Mouse (Mus musculus) liver, embryonic 13.5 days (tissue): Measurements from ENCODE around the gene Gabra4. TPM values are rescaled to one million over a fixed set of nuclear protein-coding genes. Genes with fewer than 3 reads are reported as not detected.

ENCODE experiments used
- ATAC-seq: fragments of 200-750 bp; cut with Nextera tagmentation; 2 replicates; pipeline ENCODE4 v1.8.0; 2017; ENCODE audit warnings: low read depth, mild to moderate bottlenecking, moderate number of reproducible peaks, moderate library complexity
- DNase-seq: peaks from one replicate; pipeline ENCODE4 v3.0.0; 2022
- H3K27ac ChIP-seq: fragments of 300-500 bp; sonication (generic); 2 replicates; pipeline ENCODE4 v1.5.1; 2015; ENCODE audit warnings: moderate library complexity, mild to moderate bottlenecking, inconsistent platforms
- H3K27me3 ChIP-seq: fragments of 300-500 bp; sonication (generic); 2 replicates; pipeline ENCODE4 v1.6.1; 2015; ENCODE audit warnings: mild to moderate bottlenecking, inconsistent platforms
- H3K36me3 ChIP-seq: fragments of 300-500 bp; sonication (generic); 2 replicates; pipeline ENCODE4 v1.6.1; 2015; ENCODE audit warnings: mild to moderate bottlenecking, inconsistent platforms
- H3K4me1 ChIP-seq: fragments of 300-500 bp; sonication (generic); replicated peaks from 2 replicates; pipeline ENCODE4 v1.6.1; 2015; ENCODE audit warnings: inconsistent platforms
- H3K4me2 ChIP-seq: fragments of 300-500 bp; sonication (generic); 2 replicates; pipeline ENCODE4 v1.6.1; 2015; ENCODE audit warnings: inconsistent platforms, mild to moderate bottlenecking, moderate library complexity
- H3K4me3 ChIP-seq: fragments of 300-500 bp; sonication (generic); replicated peaks from 2 replicates; pipeline ENCODE4 v1.5.1; 2015; ENCODE audit warnings: mild to moderate bottlenecking, inconsistent platforms
- H3K9ac ChIP-seq: fragments of 300-500 bp; sonication (generic); 2 replicates; pipeline ENCODE4 v1.6.1; 2015; ENCODE audit warnings: mild to moderate bottlenecking, inconsistent platforms
- H3K9me3 ChIP-seq: fragments of 300-500 bp; sonication (generic); replicated peaks from 2 replicates; pipeline ENCODE4 v1.6.1; 2016; ENCODE audit warnings: inconsistent platforms
- WGBS: fragments of 180-500 bp; shearing (Covaris S2); methylation state at CpG from one replicate; pipeline ENCODE4 v1.1.7; 2015; ENCODE audit not compliant: insufficient replicate concordance; 5-methylcytosine and 5-hydroxymethylcytosine counted together
- polyA plus RNA-seq: library from polyadenylated mRNA; unstranded; fragments of >200 nt; fragmentation: Nextera tagmentation; extraction: Ambion mirVana; gene quantifications from 2 replicates; pipeline ENCODE4 v1.2.1, GENCODE M21; 2015

Gabra4 gene
- 0.20 and 0.23 TPM in 2 replicates for polyA plus RNA-seq

- no peak for ATAC-seq
- Histone ChIP-seq H3K4me2 (peak within 1 kb of the TSS; percentile 64), H3K27me3 (peaks cover 31% of the 10 kb centered on the region), H3K27ac (no peak within 1 kb of the TSS), H3K36me3 (no peaks in the 10 kb centered on the region), H3K9ac (no peak within 1 kb of the TSS), H3K9me3 (no peaks in the 10 kb centered on the region), H3K4me3 (peak within 1 kb of the TSS; percentile 45), H3K4me1 (no peaks in the 10 kb centered on the region)
- 2% methylated on average over 15 of the region's 15 CpGs for WGBS
- DNase-seq: no peak
Observed at GRCm38 (mm10) chr5:71658115-71658497, at the start of gene Gabra4. Gene Gabra4 (minus strand): TSS chr5:71658308.

DNA sequence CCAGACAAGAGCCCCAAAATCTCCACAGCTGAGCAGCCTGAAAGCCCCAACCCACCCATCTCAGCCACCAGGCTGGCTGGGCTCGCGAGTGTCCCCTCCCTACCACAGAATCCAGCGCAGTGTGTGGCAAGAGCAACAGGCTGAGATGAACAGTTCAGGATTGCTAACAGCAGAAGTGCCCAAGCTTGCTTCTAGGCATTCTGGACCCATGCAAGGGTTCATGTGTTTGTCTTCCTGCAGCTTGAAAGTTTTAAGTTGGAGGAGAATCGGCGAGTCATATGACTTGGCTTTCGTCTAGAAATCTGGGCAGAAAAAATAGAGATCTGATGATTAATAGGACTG is 43.1 kb upstream of the Gabra4 start:
- Histone ChIP-seq H3K4me2 (peak overlapping the region; percentile 53), H3K36me3 (no peaks in the 10 kb centered on the region), H3K9ac (no peak overlapping the region), H3K27me3 (peaks cover 29% of the 10 kb centered on the region), H3K9me3 (no peaks in the 10 kb centered on the region), H3K4me1 (no peaks in the 10 kb centered on the region), H3K4me3 (peak overlapping the region; percentile 35), H3K27ac (no peak overlapping the region)
- ATAC-seq (no peak), DNase-seq (no peak)
- 3% methylated on average over 6 of the region's 6 CpGs for WGBS

DNA sequence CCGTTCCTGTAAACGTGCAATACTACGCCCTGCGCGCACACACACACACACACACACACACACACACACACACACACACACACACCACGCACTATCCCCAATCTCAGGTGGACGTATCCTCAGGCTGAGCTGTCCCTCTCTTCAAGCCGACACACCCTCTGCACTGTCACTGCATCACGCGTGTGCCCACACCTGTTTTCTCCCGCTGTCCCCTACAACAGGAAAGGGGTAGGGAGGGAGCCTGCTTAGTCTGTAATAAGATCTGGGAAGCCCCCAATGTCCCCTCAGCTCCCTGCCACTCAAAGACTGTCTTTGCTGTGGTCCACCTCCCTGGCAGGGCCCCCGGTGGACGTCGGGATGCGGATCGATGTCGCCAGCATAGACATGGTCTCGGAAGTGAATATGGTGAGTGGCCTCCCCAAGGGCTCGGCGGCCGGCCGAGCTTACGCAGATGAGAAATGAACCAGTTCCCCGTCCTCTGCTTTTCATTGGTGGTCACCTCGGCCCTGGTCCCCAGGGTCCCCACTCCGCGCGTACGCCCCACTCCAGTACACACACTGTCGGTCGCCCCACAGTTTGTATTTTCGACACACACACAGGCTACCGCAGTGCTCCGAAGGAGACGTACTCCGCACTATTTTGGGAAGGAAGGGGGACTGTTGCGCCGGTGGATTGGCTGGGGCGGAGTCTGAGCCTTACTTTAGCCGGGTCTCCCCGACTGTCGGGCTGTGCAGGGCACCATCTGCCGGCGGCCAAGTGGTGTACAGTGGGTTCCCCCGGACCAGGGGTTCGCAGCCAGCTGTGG is 42.6 kb upstream of the Gabra4 start:
- H3K27me3 ChIP-seq: peaks cover 29% of the 10 kb centered on the region
- H3K9ac ChIP-seq: no peak overlapping the region
- peak overlapping the region; percentile 35 for H3K4me3 ChIP-seq
- H3K9me3 ChIP-seq: no peaks in the 10 kb centered on the region
- H3K36me3 ChIP-seq: no peaks in the 10 kb centered on the region
- H3K4me2 ChIP-seq: peak overlapping the region; percentile 53
- no peak overlapping the region for H3K27ac ChIP-seq
- ATAC-seq (peak; percentile 36; the same call in 1 of the 2 replicates), DNase-seq (no peak)
- under 1% methylated on average over 45 of the region's 46 CpGs for WGBS
- no peaks in the 10 kb centered on the region for H3K4me1 ChIP-seq

GRCm38 (mm10) chr5:71699696-71700467 is 41.8 kb upstream of the Gabra4 start:
- Histone ChIP-seq H3K4me3 (no peak overlapping the region), H3K36me3 (no peaks in the 10 kb centered on the region), H3K9ac (no peak overlapping the region), H3K4me2 (peak overlapping the region; percentile 53), H3K27ac (no peak overlapping the region), H3K27me3 (peaks cover 29% of the 10 kb centered on the region), H3K4me1 (no peaks in the 10 kb centered on the region), H3K9me3 (no peaks in the 10 kb centered on the region)
- WGBS: 3% methylated on average over 19 of the region's 19 CpGs
- ATAC-seq (no peak), DNase-seq (no peak)

DNA sequence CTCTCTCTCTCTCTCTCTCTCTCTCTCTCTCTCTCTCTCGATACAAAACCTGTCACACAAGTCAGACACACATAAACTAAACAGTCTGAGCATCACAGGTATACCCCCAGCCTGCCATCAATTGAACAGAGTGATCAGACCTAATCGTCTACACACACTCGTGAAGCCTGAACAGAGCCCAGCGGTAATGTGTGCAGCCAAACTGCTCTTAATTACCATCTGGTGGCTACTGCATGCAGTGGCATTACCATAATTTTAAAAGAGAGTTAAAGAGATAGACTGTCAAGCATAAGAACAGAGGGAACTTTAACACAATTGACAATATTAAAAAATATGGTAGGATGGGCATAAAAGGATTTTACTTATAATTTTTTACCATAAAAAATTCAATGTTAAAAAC is 7.5 kb upstream of the Gabra4 start:
- Histone ChIP-seq H3K4me1 (no peaks in the 10 kb centered on the region), H3K27ac (no peak overlapping the region), H3K4me3 (no peak overlapping the region), H3K36me3 (no peaks in the 10 kb centered on the region), H3K9ac (no peak overlapping the region), H3K27me3 (no peaks in the 10 kb centered on the region), H3K4me2 (no peak overlapping the region), H3K9me3 (no peaks in the 10 kb centered on the region)
- no peak for ATAC-seq
- 50% methylated on average over 4 of the region's 4 CpGs for WGBS
- DNase-seq: no peak

GRCm38 (mm10) chr5:71657482-71658114 is 510 bp downstream of the Gabra4 start, which contains the start of gene Gabrb1:
Gene Gabrb1 (plus strand): TSS chr5:71658113.
- Histone ChIP-seq H3K27me3 (peaks cover 31% of the 10 kb centered on the region), H3K36me3 (no peaks in the 10 kb centered on the region), H3K4me1 (no peaks in the 10 kb centered on the region), H3K9ac (no peak within 1 kb of the TSS), H3K4me2 (peak within 1 kb of the TSS; percentile 64), H3K27ac (no peak within 1 kb of the TSS), H3K4me3 (peak within 1 kb of the TSS; percentile 45), H3K9me3 (no peaks in the 10 kb centered on the region)
- no peak for DNase-seq
- ATAC-seq: peak; percentile 61; the same call in 1 of the 2 replicates
- WGBS: under 1% methylated on average over 47 of the region's 49 CpGs

- Histone ChIP-seq H3K4me2 (no peak overlapping the region), H3K9ac (no peak overlapping the region), H3K9me3 (no peaks in the 10 kb centered on the region), H3K4me1 (no peaks in the 10 kb centered on the region), H3K27ac (no peak overlapping the region), H3K4me3 (no peak overlapping the region), H3K36me3 (no peaks in the 10 kb centered on the region), H3K27me3 (peaks cover 31% of the 10 kb centered on the region)
- WGBS: 7% methylated on average over 10 of the region's 10 CpGs
- DNase-seq: no peak
- no peak for ATAC-seq
Observed at GRCm38 (mm10) chr5:71656771-71657170, 1.3 kb downstream of the Gabra4 start.

GRCm38 (mm10) chr5:71654056-71654455 is 4.1 kb downstream of the Gabra4 start:
- H3K36me3 ChIP-seq: no peaks in the 10 kb centered on the region
- no peak overlapping the region for H3K4me2 ChIP-seq
- no peaks in the 10 kb centered on the region for H3K9me3 ChIP-seq
- no peak overlapping the region for H3K9ac ChIP-seq
- ATAC-seq (no peak), DNase-seq (no peak)
- WGBS: 64% methylated on average over 5 of the region's 5 CpGs
- H3K4me1 ChIP-seq: no peaks in the 10 kb centered on the region
- no peak overlapping the region for H3K4me3 ChIP-seq
- H3K27ac ChIP-seq: no peak overlapping the region
- peaks cover 31% of the 10 kb centered on the region for H3K27me3 ChIP-seq

DNA sequence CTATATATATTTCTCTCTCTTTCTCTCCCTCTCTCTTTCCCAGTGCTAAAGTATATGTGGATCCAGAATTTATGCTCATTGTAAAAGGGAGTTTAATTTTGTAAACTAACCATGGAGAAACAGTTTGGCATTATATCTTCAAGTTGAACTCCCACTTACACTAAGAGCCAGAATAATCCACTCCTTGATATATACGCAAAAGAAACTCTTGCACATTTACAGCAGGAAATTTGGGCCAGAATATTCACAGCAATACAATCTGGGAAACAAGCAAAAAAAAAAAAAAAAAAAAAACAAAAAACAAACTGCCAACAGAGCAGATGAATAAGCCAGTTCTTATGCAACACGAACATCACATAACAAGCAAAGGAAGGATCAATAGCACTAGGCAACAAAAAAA is 10.0 kb downstream of the Gabra4 start:
- H3K4me1 ChIP-seq: no peaks in the 10 kb centered on the region
- no peaks in the 10 kb centered on the region for H3K9me3 ChIP-seq
- no peaks in the 10 kb centered on the region for H3K36me3 ChIP-seq
- ATAC-seq (no peak), DNase-seq (no peak)
- no peaks in the 10 kb centered on the region for H3K27me3 ChIP-seq
- WGBS: 59% methylated on average over 2 of the region's 2 CpGs
- H3K4me2 ChIP-seq: no peak overlapping the region
- no peak overlapping the region for H3K4me3 ChIP-seq
- no peak overlapping the region for H3K27ac ChIP-seq
- H3K9ac ChIP-seq: no peak overlapping the region

- Histone ChIP-seq H3K9me3 (no peaks in the 10 kb centered on the region), H3K4me1 (no peaks in the 10 kb centered on the region), H3K4me3 (no peak overlapping the region), H3K4me2 (no peak overlapping the region), H3K36me3 (no peaks in the 10 kb centered on the region), H3K9ac (no peak overlapping the region), H3K27ac (no peak overlapping the region), H3K27me3 (no peaks in the 10 kb centered on the region)
- ATAC-seq (no peak), DNase-seq (no peak)
- WGBS: 64% methylated on average over 10 of the region's 10 CpGs
Observed at GRCm38 (mm10) chr5:71639804-71640203, 18.3 kb downstream of the Gabra4 start.

GRCm38 (mm10) chr5:71627820-71628219 is 30.3 kb downstream of the Gabra4 start:
- H3K9me3 ChIP-seq: no peaks in the 10 kb centered on the region
- H3K4me3 ChIP-seq: no peak overlapping the region
- no peaks in the 10 kb centered on the region for H3K27me3 ChIP-seq
- WGBS: 61% methylated on average over 3 of the region's 3 CpGs
- no peaks in the 10 kb centered on the region for H3K36me3 ChIP-seq
- no peak overlapping the region for H3K27ac ChIP-seq
- H3K4me1 ChIP-seq: no peaks in the 10 kb centered on the region
- ATAC-seq: no peak
- no peak for DNase-seq
- no peak overlapping the region for H3K9ac ChIP-seq
- H3K4me2 ChIP-seq: no peak overlapping the region
